Mouse (Mus musculus) thymus, adult 2 months (tissue): ENCODE results near the gene Kirrel3. TPM values are rescaled to one million over a fixed set of nuclear protein-coding genes. Genes with fewer than 3 reads are reported as not detected.

Experiments used
- DNase-seq: peaks from one replicate; pipeline ENCODE4 v3.0.0; 2021
- H3K27ac ChIP-seq: fragments of 200-500 bp; 2 replicates; pipeline ENCODE4 v1.5.1; 2012; ENCODE audit warnings: low read length, control low read depth; ENCODE audit not compliant: control insufficient read depth, insufficient read depth
- H3K27me3 ChIP-seq: fragments of 200-500 bp; 2 replicates; pipeline ENCODE4 v1.6.1; 2012; ENCODE audit warnings: mild to moderate bottlenecking, low read length, moderate library complexity, mixed read lengths; ENCODE audit not compliant: control insufficient read depth, insufficient read depth
- H3K36me3 ChIP-seq: fragments of 200-500 bp; 2 replicates; pipeline ENCODE4 v1.6.1; 2012; ENCODE audit warnings: mild to moderate bottlenecking, low read length, moderate library complexity; ENCODE audit not compliant: control insufficient read depth, insufficient read depth
- H3K4me1 ChIP-seq: fragments of 200-500 bp; replicated peaks from 2 replicates; pipeline ENCODE4 v1.6.1; 2012; ENCODE audit warnings: low read length; ENCODE audit not compliant: control insufficient read depth, insufficient read depth
- H3K4me3 ChIP-seq: fragments of 200-500 bp; 2 replicates; pipeline ENCODE4 v1.5.1; 2012; ENCODE audit warnings: mild to moderate bottlenecking, low read length, control low read depth, moderate library complexity; ENCODE audit not compliant: control insufficient read depth, insufficient read depth
- CTCF ChIP-seq: fragments of 200-500 bp; IDR thresholded peaks from 2 replicates; pipeline ENCODE4 v1.5.1; 2012; ENCODE audit warnings: mild to moderate bottlenecking, control low read depth, low read length, moderate library complexity, borderline replicate concordance; ENCODE audit not compliant: control insufficient read depth, poor library complexity, insufficient read depth; ENCODE audit errors: extremely low read depth
- POLR2A ChIP-seq: fragments of 200-500 bp; IDR thresholded peaks from 2 replicates; pipeline ENCODE4 v1.6.1; 2012; ENCODE audit warnings: mild to moderate bottlenecking, low read length, control low read depth, moderate library complexity; ENCODE audit not compliant: control insufficient read depth, poor library complexity, insufficient read depth; ENCODE audit errors: extremely low read depth
- WGBS: fragments of 180-500 bp; shearing (Covaris S2); methylation state at CpG from one replicate; pipeline ENCODE4 v1.1.7; 2018; 5-methylcytosine and 5-hydroxymethylcytosine counted together
- polyA plus RNA-seq: library from polyadenylated mRNA; depleted of rRNA; stranded (reverse); fragments of >200 nt; gene quantifications from 2 replicates; pipeline ENCODE4 v1.2.3, GENCODE M21; 2012

The Kirrel3 gene
- polyA plus RNA-seq, 1 experiment = 1.2 TPM

- no peak for DNase-seq
- Histone ChIP-seq H3K4me3 (no peak overlapping the region), H3K4me1 (peaks cover 2% of the 10 kb centered on the region), H3K27me3 (no peaks in the 10 kb centered on the region), H3K36me3 (no peaks in the 10 kb centered on the region), H3K27ac (no peak overlapping the region)
- no peak for TF ChIP-seq POLR2A
- no peak for TF ChIP-seq CTCF
- WGBS = 88% methylated on average over 4 of the region's 4 CpGs
Observed at GRCm38 (mm10) chr9:34992201-34992600, 506.5 kb downstream of the Kirrel3 start.

DNA sequence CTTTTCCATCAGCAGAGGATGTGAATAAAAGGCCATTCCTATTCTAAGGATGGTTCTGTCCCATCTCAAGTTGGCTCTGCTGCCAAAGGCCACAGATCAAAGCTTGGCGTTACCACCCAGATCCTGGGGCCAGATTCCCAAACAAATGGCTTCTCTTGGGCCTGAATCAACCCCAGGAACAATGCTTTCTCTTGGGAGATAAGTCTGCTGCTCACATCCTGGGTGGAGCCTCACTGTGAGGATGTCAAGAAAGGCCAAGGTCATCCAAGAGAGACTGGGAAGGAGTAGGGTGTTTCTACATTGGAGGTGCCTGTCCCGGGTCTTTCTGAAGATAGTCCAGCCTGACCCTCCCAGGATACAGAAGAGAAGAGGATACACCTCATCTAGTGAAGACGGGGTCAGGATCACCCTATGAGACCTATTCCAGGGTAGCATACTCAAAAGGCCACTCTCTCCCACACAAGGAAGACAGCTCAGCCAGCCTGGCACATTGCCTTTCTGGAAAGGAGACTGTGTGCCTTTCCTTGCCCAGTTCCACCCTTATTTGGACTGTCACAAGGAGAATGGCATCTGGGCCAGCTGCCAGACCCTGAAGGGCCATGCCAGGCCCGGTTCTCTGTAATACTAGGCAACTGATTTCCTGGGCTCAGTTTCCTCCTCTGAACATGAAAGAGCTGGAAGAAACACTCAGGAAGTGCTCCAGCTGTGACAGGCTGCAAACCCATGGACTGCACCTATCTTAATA lies 507.9 kb downstream of the Kirrel3 start:
- no peak overlapping the region for H3K27ac ChIP-seq
- H3K4me1 ChIP-seq = peaks cover 2% of the 10 kb centered on the region

DNA sequence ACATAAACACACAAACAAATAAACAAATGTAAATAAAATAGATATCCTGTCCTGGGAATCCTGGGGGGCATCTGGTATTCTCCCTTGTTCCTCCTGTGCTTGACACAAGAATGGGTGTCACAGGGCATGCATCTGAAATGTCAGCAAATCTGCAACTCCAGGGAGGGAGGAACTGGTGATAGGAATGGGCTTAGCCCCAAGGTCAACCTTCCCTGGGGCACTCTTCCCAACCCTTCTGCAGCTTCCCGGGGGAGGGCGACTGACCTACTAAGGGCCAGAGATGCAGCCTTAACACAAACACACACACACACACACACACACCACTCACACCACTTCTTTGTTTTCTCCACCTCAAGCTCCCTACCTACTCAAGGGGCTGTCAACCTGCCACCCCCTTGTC lies 509.4 kb downstream of the Kirrel3 start:
- Histone ChIP-seq H3K4me1 (peaks cover 2% of the 10 kb centered on the region), H3K4me3 (no peak overlapping the region), H3K36me3 (no peaks in the 10 kb centered on the region), H3K27ac (no peak overlapping the region), H3K27me3 (no peaks in the 10 kb centered on the region)
- WGBS = 98% methylated on average over 2 of the region's 2 CpGs
- TF ChIP-seq CTCF (no peak), POLR2A (no peak)
- DNase-seq = no peak

More for the DNA sequence above, 507.9 kb downstream of the Kirrel3 start:
- Histone ChIP-seq H3K36me3 (no peaks in the 10 kb centered on the region), H3K4me3 (no peak overlapping the region), H3K27me3 (no peaks in the 10 kb centered on the region)
- 72% methylated on average over 4 of the region's 4 CpGs for WGBS
- TF ChIP-seq POLR2A = no peak
- TF ChIP-seq CTCF = no peak
- DNase-seq = no peak

GRCm38 (mm10) chr9:34995660-34996378 lies 510.1 kb downstream of the Kirrel3 start:
- Histone ChIP-seq H3K27me3 (no peaks in the 10 kb centered on the region), H3K36me3 (no peaks in the 10 kb centered on the region), H3K4me3 (no peak overlapping the region), H3K27ac (no peak overlapping the region), H3K4me1 (peaks cover 2% of the 10 kb centered on the region)
- TF ChIP-seq CTCF (no peak), POLR2A (no peak)
- WGBS = 28% methylated on average over 15 of the region's 15 CpGs
- DNase-seq = no peak

GRCm38 (mm10) chr9:34997880-34998865 lies 512.5 kb downstream of the Kirrel3 start:
- no peak for DNase-seq
- Histone ChIP-seq H3K4me1 (peaks cover 2% of the 10 kb centered on the region), H3K27ac (no peak overlapping the region), H3K36me3 (no peaks in the 10 kb centered on the region), H3K27me3 (no peaks in the 10 kb centered on the region), H3K4me3 (no peak overlapping the region)
- no peak for TF ChIP-seq CTCF
- 51% methylated on average over 9 of the region's 9 CpGs for WGBS

DNA sequence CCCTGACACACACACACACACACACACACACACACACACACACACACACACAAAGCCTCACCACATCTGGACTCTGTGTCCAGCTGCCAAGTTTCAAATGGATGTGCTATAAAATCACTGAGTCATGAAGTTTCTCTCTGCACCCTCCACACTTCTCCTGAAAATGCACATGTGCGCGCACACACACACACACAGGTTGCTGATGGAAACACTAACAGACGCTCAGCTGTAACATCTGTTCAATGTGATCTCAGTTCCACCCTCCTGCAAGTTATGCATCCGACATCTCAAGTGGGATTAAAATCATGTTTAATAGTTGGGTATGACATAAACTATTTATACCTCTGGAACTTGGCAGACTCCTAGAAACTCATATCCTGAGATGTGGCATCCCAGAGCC lies 518.4 kb downstream of the Kirrel3 start:
- no peaks in the 10 kb centered on the region for H3K36me3 ChIP-seq
- no peak overlapping the region for H3K27ac ChIP-seq
- TF ChIP-seq CTCF = no peak
- no peak for TF ChIP-seq POLR2A
- no peak overlapping the region for H3K4me3 ChIP-seq
- DNase-seq = no peak
- 94% methylated on average over 4 of the region's 4 CpGs for WGBS
- H3K27me3 ChIP-seq = no peaks in the 10 kb centered on the region
- no peaks in the 10 kb centered on the region for H3K4me1 ChIP-seq
